Mouse (Mus musculus): ENCODE data around the gene Pole. TPM values are rescaled to one million over a fixed set of nuclear protein-coding genes. Genes with fewer than 3 reads are reported as not detected.

Pole gene
- polyA plus RNA-seq, 1 experiment from 2014 or later, result 8.2 TPM

DNA sequence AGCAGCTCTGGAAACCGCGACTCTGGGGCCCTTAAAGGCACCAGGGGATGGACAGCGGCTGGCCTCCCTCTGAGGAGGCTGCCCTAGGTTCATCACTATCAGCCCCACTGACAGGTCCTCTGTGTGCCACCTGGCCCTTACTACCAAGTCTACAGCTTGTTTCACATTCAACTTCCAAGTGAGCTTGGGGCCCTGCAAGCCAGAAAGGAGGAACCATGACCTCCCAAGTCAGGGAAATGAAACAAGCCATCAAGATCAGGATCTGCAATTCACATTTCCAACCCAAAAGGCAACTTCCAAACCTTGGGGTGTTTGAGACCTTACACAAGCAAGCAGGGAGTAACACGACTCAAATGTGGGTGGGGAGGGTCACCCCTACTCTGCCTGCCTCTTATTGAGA is 99.2 kb downstream of the Pole start:
- no peak for ATAC-seq (ENCODE audit: low FRiP score)
- peak overlapping the region; percentile 65 for H3K4me2 ChIP-seq
- peaks cover 7% of the 10 kb centered on the region; the same call in 1 of the 2 replicates for H3K36me3 ChIP-seq
- H3K27me3 ChIP-seq, result peaks cover 8% of the 10 kb centered on the region
- H3K9ac ChIP-seq, result peak overlapping the region; percentile 81
- H3K27ac ChIP-seq, result no peak overlapping the region
- WGBS, result 52% methylated on average over 4 of the region's 4 CpGs
- peaks cover 43% of the 10 kb centered on the region for H3K4me1 ChIP-seq (replicated peaks)
- H3K9me3 ChIP-seq, result no peaks in the 10 kb centered on the region
- peak overlapping the region; percentile 71 for H3K4me3 ChIP-seq

DNA sequence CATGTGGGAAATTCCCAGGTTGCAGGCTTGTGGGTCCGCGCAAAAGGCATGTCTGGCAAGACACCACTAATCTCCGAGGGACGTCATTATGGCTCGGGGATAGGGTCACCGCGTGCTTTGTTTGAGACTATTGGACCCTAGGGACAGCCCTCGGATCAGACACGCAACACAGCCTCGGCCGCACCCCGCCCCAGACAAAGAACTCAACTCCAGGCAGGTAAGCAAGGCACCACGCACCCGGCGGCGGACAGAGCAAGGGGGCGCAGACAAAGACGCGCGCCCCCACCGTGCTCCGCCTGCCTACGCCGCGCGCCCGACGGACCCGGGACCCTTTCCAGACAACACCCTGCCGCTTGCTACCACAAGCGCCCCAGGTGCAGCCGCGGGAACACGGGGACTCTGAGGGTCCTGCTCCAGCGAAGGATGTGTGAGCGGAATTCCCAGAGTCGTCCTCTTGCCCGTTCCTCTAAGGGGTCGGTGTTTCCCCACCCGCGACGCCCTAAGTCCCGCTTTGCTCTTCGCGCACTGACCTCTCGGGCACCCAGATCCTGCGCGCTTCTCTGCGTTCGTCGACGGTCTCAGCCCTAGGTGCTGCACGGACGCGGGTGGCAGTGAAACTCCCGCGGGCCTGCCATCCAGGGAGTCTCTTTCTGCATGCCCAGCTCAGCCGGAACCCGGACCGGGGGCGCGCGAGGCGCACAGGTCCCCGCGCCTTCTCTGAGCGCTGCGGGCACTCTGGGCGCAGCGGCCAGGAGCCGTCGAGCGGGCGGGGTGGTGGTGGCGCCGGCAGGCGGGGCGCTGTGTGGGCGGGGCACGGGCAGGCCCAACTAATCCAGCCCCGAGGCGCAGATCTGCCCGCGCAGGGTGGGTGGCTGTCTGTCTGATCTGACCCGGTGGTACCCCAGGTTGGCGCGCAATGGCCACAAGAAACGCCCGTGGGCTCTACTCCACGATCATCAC is 100.5 kb downstream of the Pole start:
- peaks cover 43% of the 10 kb centered on the region for H3K4me1 ChIP-seq (replicated peaks)
- peaks cover 3% of the 10 kb centered on the region; the same call in 1 of the 2 replicates for H3K36me3 ChIP-seq
- ATAC-seq (ENCODE audit: low FRiP score), result peak; percentile 85
- H3K27me3 ChIP-seq, result peaks cover 8% of the 10 kb centered on the region
- H3K4me3 ChIP-seq, result peak overlapping the region; percentile 71
- peak overlapping the region; percentile 81 for H3K9ac ChIP-seq
- peak overlapping the region; percentile 65 for H3K4me2 ChIP-seq
- no peaks in the 10 kb centered on the region for H3K9me3 ChIP-seq
- WGBS, result under 1% methylated on average over 90 of the region's 90 CpGs
- H3K27ac ChIP-seq, result peak overlapping the region; percentile 82

Other genes starting within 250 kb of the Pole start
- 7.4 and 7.6 TPM in 2 replicates for gene Gm17655, start 213.8 kb upstream of the Pole start, polyA plus RNA-seq (2015; fragmentation: Nextera tagmentation; extraction: Ambion mirVana)
- gene Gm35315, start 191.9 kb upstream of the Pole start, polyA plus RNA-seq (2015; fragmentation: Nextera tagmentation; extraction: Ambion mirVana), result 0.61 and 0.77 TPM in 2 replicates
- gene Plcxd1, start 186.3 kb upstream of the Pole start, polyA plus RNA-seq (2015; fragmentation: Nextera tagmentation; extraction: Ambion mirVana), result 2.5 and 3.2 TPM in 2 replicates
- gene Gtpbp6, start 178.1 kb upstream of the Pole start, polyA plus RNA-seq (2015; fragmentation: Nextera tagmentation; extraction: Ambion mirVana), result 53.2 and 55.5 TPM in 2 replicates
- 15.2 and 18.2 TPM in 2 replicates for gene Zfp605, start 176.2 kb upstream of the Pole start, polyA plus RNA-seq (2015; fragmentation: Nextera tagmentation; extraction: Ambion mirVana)
- gene Chfr, start 150.5 kb upstream of the Pole start, polyA plus RNA-seq (2015; fragmentation: Nextera tagmentation; extraction: Ambion mirVana), result 102 TPM in 2 replicates
- gene Golga3, start 109.6 kb upstream of the Pole start, polyA plus RNA-seq (2015; fragmentation: Nextera tagmentation; extraction: Ambion mirVana), result 22.1 and 22.9 TPM in 2 replicates
- 22.8 and 23.8 TPM in 2 replicates for gene Ankle2, start 55.3 kb upstream of the Pole start, polyA plus RNA-seq (2015; fragmentation: Nextera tagmentation; extraction: Ambion mirVana)
- 89.4 and 93.9 TPM in 2 replicates for gene Pgam5, start 16.4 kb upstream of the Pole start, polyA plus RNA-seq (2015; fragmentation: Nextera tagmentation; extraction: Ambion mirVana)
- 9.8 and 10.5 TPM in 2 replicates for gene Pxmp2, start 120 bp upstream of the Pole start, polyA plus RNA-seq (2015; fragmentation: Nextera tagmentation; extraction: Ambion mirVana)
- 5.1 and 6.5 TPM in 2 replicates for gene P2rx2, start 56.9 kb downstream of the Pole start, polyA plus RNA-seq (2015; fragmentation: Nextera tagmentation; extraction: Ambion mirVana)
- not detected in 2 replicates for gene Lrcol1, start 58.4 kb downstream of the Pole start, polyA plus RNA-seq (2015; fragmentation: Nextera tagmentation; extraction: Ambion mirVana)
- 18.7 and 20.7 TPM in 2 replicates for gene Fbrsl1, start 162.2 kb downstream of the Pole start, polyA plus RNA-seq (2015; fragmentation: Nextera tagmentation; extraction: Ambion mirVana)

Data from hindbrain, embryonic 13.5 days (tissue).